Mouse (Mus musculus): ENCODE measurements around the gene Ifitm7.

DNA sequence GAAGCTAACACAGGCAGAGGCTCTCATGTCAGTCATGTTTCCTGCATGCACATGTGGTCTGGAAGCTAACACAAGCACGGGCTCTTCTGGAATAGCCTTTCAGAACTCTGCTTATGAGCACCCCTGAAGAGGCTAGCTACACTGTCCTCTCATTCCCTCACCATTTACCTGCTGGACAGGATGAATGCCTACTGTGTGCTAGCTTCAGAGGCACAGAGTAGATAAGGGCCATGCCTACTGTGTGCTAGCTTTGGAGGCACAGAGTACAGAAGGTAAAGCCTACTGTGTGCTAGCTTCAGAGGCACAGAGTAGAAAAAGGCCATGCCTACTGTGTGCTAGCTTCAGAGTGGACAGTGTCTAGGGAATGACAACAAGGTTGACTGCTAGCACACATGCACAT, 7.8 kb upstream of the Ifitm7 start:
- TF ChIP-seq CTCF (IDR thresholded peaks at IDR 0.05; ENCODE audit: insufficient read depth, low read depth, low read length) (no peak), POLR2A (IDR thresholded peaks at IDR 0.05; ENCODE audit: insufficient read depth, low read depth, low read length) (no peak)

All from olfactory bulb, adult 2 months (tissue).